11 mouse cellular contexts compared by ENCODE assay signal in the genomic region with DNA sequence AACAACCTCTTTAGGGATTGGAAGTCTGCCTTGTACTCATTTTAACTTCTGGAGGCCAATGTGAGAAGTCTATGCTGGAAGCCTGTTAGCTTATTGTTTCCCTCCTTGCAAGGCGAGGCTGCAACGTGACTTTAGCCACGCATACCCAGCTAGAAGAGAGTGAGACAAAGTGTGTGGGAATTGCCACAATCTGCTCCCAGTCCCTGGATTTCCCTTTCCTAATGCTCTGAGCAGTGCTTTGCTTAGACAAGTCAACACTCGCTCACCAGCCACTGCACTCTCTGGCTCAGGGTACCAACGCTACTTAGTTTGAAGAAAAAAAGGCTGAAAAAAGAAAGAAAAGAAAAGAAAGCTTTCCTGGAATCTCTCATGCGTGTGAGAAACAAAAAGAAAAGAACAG.
DNase-seq lines count a peak whose midpoint lies in the region; ATAC-seq and TF ChIP-seq lines count a peak whose summit lies in the region.
"Had no signal": no experiment of that assay in that cellular context is flagged by ENCODE, and none has a peak within 500 bp of the region (broad histone marks: within the 10 kb centered on the region; RNA-seq: fewer than 3 reads in every experiment).

No protein-coding gene starts in this region.

- intact Hi-C loops in heart, adult 2 months (cut with DNase I): loop anchor here (5.0 kb wide), 2 partner anchors 77 to 407 kb away; no protein-coding TSS in a partner anchor

- no peak for TF ChIP-seq EP300 in heart, adult 2 months (IDR thresholded peaks at IDR 0.05; ENCODE audit: insufficient read depth, low read depth, low read length)

- no peak for TF ChIP-seq CTCF in heart, adult 2 months (IDR thresholded peaks at IDR 0.05)

- H3K4me3 ChIP-seq in heart, adult 2 months: no peak overlapping the region
- no peak overlapping the region for H3K4me3 ChIP-seq in lung, embryonic 16.5 days (ENCODE audit: low read length)
- H3K4me3 ChIP-seq in heart, embryonic 15.5 days: no peak overlapping the region
- no peak overlapping the region for H3K4me3 ChIP-seq in stomach, embryonic 14.5 days (ENCODE audit: low read depth, low read length)
- H3K4me3 ChIP-seq: kidney, embryonic 15.5 days had no signal

- no peak for TF ChIP-seq POLR2A in heart, adult 2 months (IDR thresholded peaks at IDR 0.05; ENCODE audit: insufficient read depth, low read depth, low read length)

- peaks cover 10% of the 10 kb centered on the region; the same call in 1 of the 2 replicates for H3K36me3 ChIP-seq in heart, adult 2 months (ENCODE audit: control insufficient read depth, insufficient read depth, low read length)
- no peaks in the 10 kb centered on the region for H3K36me3 ChIP-seq in lung, embryonic 16.5 days (ENCODE audit: control insufficient read depth, insufficient read depth, low read length)
- H3K36me3 ChIP-seq in heart, embryonic 15.5 days: no peaks in the 10 kb centered on the region
- H3K36me3 ChIP-seq in stomach, embryonic 14.5 days (ENCODE audit: control insufficient read depth, insufficient read depth, low read length): no peaks in the 10 kb centered on the region
- H3K36me3 ChIP-seq: kidney, embryonic 15.5 days had no signal

- ATAC-seq in lung, embryonic 16.5 days (ENCODE audit: low read depth): peak; percentile 47; the same call in 1 of the 2 replicates
- ATAC-seq in heart, embryonic 15.5 days (replicated peaks; ENCODE audit: insufficient number of reproducible peaks, insufficient read depth, low FRiP score, low read depth): no peak
- no peak for ATAC-seq in stomach, embryonic 14.5 days (ENCODE audit: insufficient number of reproducible peaks, insufficient read depth, low FRiP score, low read depth)

- H3K4me2 ChIP-seq in lung, embryonic 16.5 days (ENCODE audit: low read depth, low read length): no peak overlapping the region
- H3K4me2 ChIP-seq in heart, embryonic 15.5 days: peak overlapping the region; percentile 1; the same call in 1 of the 2 replicates
- H3K4me2 ChIP-seq in stomach, embryonic 14.5 days (replicated peaks; ENCODE audit: low read depth, low read length): no peak overlapping the region
- H3K4me2 ChIP-seq: kidney, embryonic 15.5 days had no signal

- peak overlapping the region; percentile 77 for H3K27ac ChIP-seq in heart, adult 2 months
- peak overlapping the region; percentile 51 for H3K27ac ChIP-seq in lung, embryonic 16.5 days (ENCODE audit: low read length)
- H3K27ac ChIP-seq in heart, embryonic 15.5 days: peak overlapping the region; percentile 72
- H3K27ac ChIP-seq in stomach, embryonic 14.5 days (ENCODE audit: low read length): peak overlapping the region; percentile 73; the same call in 1 of the 2 replicates
- H3K27ac ChIP-seq: kidney, embryonic 15.5 days had no signal

- H3K9ac ChIP-seq in heart, adult 2 months (ENCODE audit: low read depth, low read length): no peak overlapping the region
- H3K9ac ChIP-seq in lung, embryonic 16.5 days (ENCODE audit: low read length): no peak overlapping the region
- H3K9ac ChIP-seq in heart, embryonic 15.5 days: no peak overlapping the region
- H3K9ac ChIP-seq in stomach, embryonic 14.5 days (replicated peaks; ENCODE audit: low read depth, low read length): no peak overlapping the region
- H3K9ac ChIP-seq: kidney, embryonic 15.5 days had no signal

- WGBS in heart, adult 2 months: 46% methylated on average over 6 of the region's 6 CpGs
- WGBS in lung, embryonic 16.5 days: 47% methylated on average over 6 of the region's 6 CpGs
- 40% methylated on average over 6 of the region's 6 CpGs for WGBS in heart, embryonic 15.5 days
- 73% methylated on average over 6 of the region's 6 CpGs for WGBS in stomach, embryonic 14.5 days

- peaks cover 11% of the 10 kb centered on the region for H3K4me1 ChIP-seq in heart, adult 2 months (ENCODE audit: control insufficient read depth, insufficient read depth, low read length)
- peaks cover 32% of the 10 kb centered on the region for H3K4me1 ChIP-seq in lung, embryonic 16.5 days (replicated peaks; ENCODE audit: control insufficient read depth, insufficient read depth, low read length)
- H3K4me1 ChIP-seq in heart, embryonic 15.5 days (replicated peaks): peaks cover 32% of the 10 kb centered on the region
- H3K4me1 ChIP-seq in stomach, embryonic 14.5 days (ENCODE audit: control insufficient read depth, insufficient read depth, low read length): peaks cover 11% of the 10 kb centered on the region; the same call in 1 of the 2 replicates

- no peak for DNase-seq in heart, adult 2 months
- DNase-seq in heart, adult 9 months (ENCODE audit: low spot score in 2 of 2): no peak
- DNase-seq in lung, postnatal 4 days: no peak
- DNase-seq in layer of hippocampus, postnatal 10 days (ENCODE audit: low spot score in 2 of 2): no peak
- DNase-seq in embryo, embryonic 11 days: no peak
- DNase-seq: cerebellum, adult 9-10 months had no signal

- no peaks in the 10 kb centered on the region for H3K27me3 ChIP-seq in heart, adult 2 months (ENCODE audit: control insufficient read depth, insufficient read depth, low read length)
- no peaks in the 10 kb centered on the region for H3K27me3 ChIP-seq in lung, embryonic 16.5 days (ENCODE audit: control insufficient read depth, insufficient read depth, low read depth, low read length)
- no peaks in the 10 kb centered on the region for H3K27me3 ChIP-seq in heart, embryonic 15.5 days
- H3K27me3 ChIP-seq in stomach, embryonic 14.5 days (ENCODE audit: control insufficient read depth, insufficient read depth, low read length): no peaks in the 10 kb centered on the region
- H3K27me3 ChIP-seq: CH12.LX; kidney, embryonic 15.5 days had no signal

- no peaks in the 10 kb centered on the region for H3K9me3 ChIP-seq in lung, embryonic 16.5 days (ENCODE audit: control insufficient read depth, low read length)
- no peaks in the 10 kb centered on the region for H3K9me3 ChIP-seq in heart, embryonic 15.5 days (replicated peaks)
- H3K9me3 ChIP-seq in stomach, embryonic 14.5 days (ENCODE audit: control insufficient read depth, low read depth, low read length): no peaks in the 10 kb centered on the region
- H3K9me3 ChIP-seq: kidney, embryonic 15.5 days had no signal

- H3K79me2 ChIP-seq in heart, adult 2 months (replicated peaks; ENCODE audit: control insufficient read depth, insufficient read depth, low read length): no peaks in the 10 kb centered on the region
